Mouse (Mus musculus) spleen, adult 2 months (tissue): ENCODE results near the gene Slc22a14.

Experiments used
- CTCF ChIP-seq: fragments of 200-500 bp; IDR thresholded peaks from 2 replicates; pipeline ENCODE4 v1.5.1; 2011; ENCODE audit warnings: mild to moderate bottlenecking, inconsistent platforms; ENCODE audit not compliant: insufficient read depth, insufficient read length, insufficient replicate concordance; ENCODE audit errors: extremely low read depth
- POLR2A ChIP-seq: fragments of 200-500 bp; IDR thresholded peaks from 2 replicates; pipeline ENCODE4 v1.6.1; 2011; ENCODE audit warnings: low read depth, low read length, inconsistent platforms

DNA sequence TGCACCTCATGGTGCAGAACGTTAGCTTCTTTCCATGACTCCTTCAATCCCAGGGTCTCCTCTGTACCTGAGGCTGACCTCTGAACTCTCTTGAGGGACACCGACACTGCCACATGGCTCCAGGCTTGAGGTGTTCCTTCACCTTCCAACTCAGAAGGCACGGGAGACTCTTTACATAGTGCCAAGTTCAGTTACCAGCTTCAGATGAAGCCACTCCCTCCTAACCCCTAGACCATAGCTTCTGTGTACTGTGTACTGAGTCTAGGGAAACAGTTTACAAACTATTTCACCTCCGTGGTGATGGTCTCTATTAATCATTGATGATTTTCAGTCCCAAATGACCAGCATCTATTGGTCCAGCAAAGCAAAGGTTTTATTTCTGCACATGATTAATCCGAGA, 163.7 kb downstream of the Slc22a14 start:
- no peak for TF ChIP-seq POLR2A
- TF ChIP-seq CTCF = no peak
